Mouse (Mus musculus) MEL (cell line): ENCODE results near the gene Rps5. TPM values are rescaled to one million over a fixed set of nuclear protein-coding genes. Genes with fewer than 3 reads are reported as not detected.

Experiments used
- DNase-seq: peaks from one replicate; pipeline ENCODE4 v3.0.0; 2011; ENCODE audit warnings: low read depth, low spot score
- H3K27ac ChIP-seq: 2 replicates; pipeline ENCODE4 v1.5.1; 2012; ENCODE audit warnings: low read depth, mild to moderate bottlenecking, control low read depth, low read length, moderate library complexity; ENCODE audit not compliant: control insufficient read depth
- H3K27me3 ChIP-seq, 2 experiments: fragments of 150-350 bp in 1 of 2; sonication (generic) in 1 of 2; 2 replicates each; pipeline ENCODE4 v1.6.1; 2012; ENCODE audit warnings: low read length in 2 of 2, mild to moderate bottlenecking in 2 of 2, improper control_type of control experiment in 1 of 2, moderate library complexity in 1 of 2; ENCODE audit not compliant: insufficient read depth in 2 of 2, control insufficient read depth in 1 of 2
- H3K36me3 ChIP-seq, 2 experiments: 2 replicates each; pipeline ENCODE4 v1.6.1; 2012 to 2014; ENCODE audit warnings: low read length in 2 of 2, improper control_type of control experiment in 1 of 2, inconsistent platforms in 1 of 2, mild to moderate bottlenecking in 1 of 2; ENCODE audit not compliant: insufficient read depth in 2 of 2, control insufficient read depth in 1 of 2
- H3K4me1 ChIP-seq, 2 experiments: fragments of 150-350 bp in 1 of 2; sonication (generic) in 1 of 2; 2 replicates each; pipeline ENCODE4 v1.6.1; 2012; ENCODE audit warnings: low read length in 2 of 2, improper control_type of control experiment in 1 of 2, mild to moderate bottlenecking in 1 of 2; ENCODE audit not compliant: insufficient read depth in 2 of 2, control insufficient read depth in 1 of 2
- H3K4me3 ChIP-seq, 2 experiments: fragments of 150-350 bp in 1 of 2; sonication (generic) in 1 of 2; 2 replicates each; pipeline ENCODE4 v1.5.1; 2012; ENCODE audit warnings: low read depth in 2 of 2, low read length in 2 of 2, mild to moderate bottlenecking in 2 of 2, moderate library complexity in 2 of 2, control low read depth in 1 of 2, improper control_type of control experiment in 1 of 2; ENCODE audit not compliant: control insufficient read depth in 1 of 2, insufficient read depth in 1 of 2
- H3K79me2 ChIP-seq: 2 replicates; pipeline ENCODE4 v1.6.1; 2012; ENCODE audit warnings: mild to moderate bottlenecking, low read length, moderate library complexity; ENCODE audit not compliant: control insufficient read depth, poor library complexity, insufficient read depth
- H3K9ac ChIP-seq: 2 replicates; pipeline ENCODE4 v1.6.1; 2012; ENCODE audit warnings: low read depth, mild to moderate bottlenecking, control low read depth, low read length, moderate library complexity; ENCODE audit not compliant: control insufficient read depth, poor library complexity, severe bottlenecking
- H3K9me3 ChIP-seq: fragments of 150-350 bp; sonication (generic); replicated peaks from 2 replicates; pipeline ENCODE4 v1.6.1; 2012; ENCODE audit warnings: mild to moderate bottlenecking, low read length, improper control_type of control experiment, moderate library complexity; ENCODE audit not compliant: insufficient read depth
- BHLHE40 ChIP-seq: IDR thresholded peaks from 2 replicates; pipeline ENCODE4 v1.6.1; 2012; ENCODE audit warnings: low read depth, mild to moderate bottlenecking, inconsistent platforms, low read length, improper control_type of control experiment, borderline replicate concordance
- CHD1 ChIP-seq: IDR thresholded peaks from 2 replicates; pipeline ENCODE4 v1.6.1; 2012; ENCODE audit warnings: low read depth, mild to moderate bottlenecking, inconsistent platforms, low read length, improper control_type of control experiment
- CHD2 ChIP-seq: IDR thresholded peaks from 2 replicates; pipeline ENCODE4 v1.6.1; 2011; ENCODE audit warnings: low read length, improper control_type of control experiment
- CTCF ChIP-seq, 3 experiments: IDR thresholded peaks in 2 of 3; conservative IDR thresholded peaks in 1 of 3; 2 replicates each; pipeline ENCODE4 v1.5.1; 2011 to 2012; ENCODE audit warnings: low read length in 3 of 3, low read depth in 2 of 3, mild to moderate bottlenecking in 2 of 3, improper control_type of control experiment in 1 of 3, inconsistent platforms in 1 of 3, mixed read lengths in 1 of 3, moderate library complexity in 1 of 3; ENCODE audit not compliant: control insufficient read depth in 1 of 3, insufficient read depth in 1 of 3, poor library complexity in 1 of 3, severe bottlenecking in 1 of 3
- E2F4 ChIP-seq: IDR thresholded peaks from 2 replicates; pipeline ENCODE4 v1.6.1; 2011; ENCODE audit warnings: low read depth, low read length, improper control_type of control experiment, borderline replicate concordance
- ELF1 ChIP-seq: IDR thresholded peaks from 2 replicates; pipeline ENCODE4 v1.6.1; 2014; ENCODE audit warnings: low read depth, mild to moderate bottlenecking, inconsistent platforms, low read length, improper control_type of control experiment, moderate library complexity
- EP300 ChIP-seq, 2 experiments: IDR thresholded peaks; 2 replicates each; pipeline ENCODE4 v1.6.1; 2011; ENCODE audit warnings: improper control_type of control experiment in 2 of 2, low read length in 2 of 2, low read depth in 1 of 2, mild to moderate bottlenecking in 1 of 2
- GABPA ChIP-seq: IDR thresholded peaks from 2 replicates; pipeline ENCODE4 v1.6.1; 2012; ENCODE audit warnings: low read depth, mild to moderate bottlenecking, inconsistent platforms, low read length, improper control_type of control experiment, moderate library complexity
- GATA1 ChIP-seq: IDR thresholded peaks from 2 replicates; pipeline ENCODE4 v1.6.1; 2011; ENCODE audit warnings: low read depth, low read length, improper control_type of control experiment
- HCFC1 ChIP-seq: IDR thresholded peaks from 2 replicates; pipeline ENCODE4 v1.6.1; 2012; ENCODE audit warnings: low read depth, mild to moderate bottlenecking, inconsistent platforms, low read length, improper control_type of control experiment, moderate library complexity
- JUND ChIP-seq: IDR thresholded peaks from 2 replicates; pipeline ENCODE4 v1.6.1; 2011; ENCODE audit warnings: low read depth, mild to moderate bottlenecking, improper control_type of control experiment, low read length
- KAT2A ChIP-seq: conservative IDR thresholded peaks from 2 replicates; pipeline ENCODE4 v1.6.1; 2012; ENCODE audit warnings: low read depth, low read length, improper control_type of control experiment, inconsistent platforms
- MAFK ChIP-seq: IDR thresholded peaks from 2 replicates; pipeline ENCODE4 v1.6.1; 2011; ENCODE audit warnings: low read depth, mild to moderate bottlenecking, low read length, improper control_type of control experiment, borderline replicate concordance
- MAX ChIP-seq: IDR thresholded peaks from 2 replicates; pipeline ENCODE4 v1.6.1; 2011; ENCODE audit warnings: low read length, improper control_type of control experiment
- MAZ ChIP-seq: IDR thresholded peaks from 2 replicates; pipeline ENCODE4 v1.6.1; 2012; ENCODE audit warnings: low read depth, mild to moderate bottlenecking, inconsistent platforms, low read length, improper control_type of control experiment
- MEF2A ChIP-seq: IDR thresholded peaks from 2 replicates; pipeline ENCODE4 v1.6.1; 2014; ENCODE audit warnings: low read depth, mild to moderate bottlenecking, inconsistent platforms, low read length, improper control_type of control experiment; ENCODE audit not compliant: poor library complexity, insufficient replicate concordance, severe bottlenecking; ENCODE audit errors: extremely low read depth
- MXI1 ChIP-seq: IDR thresholded peaks from 2 replicates; pipeline ENCODE4 v1.6.1; 2011; ENCODE audit warnings: mild to moderate bottlenecking, low read depth, low read length, improper control_type of control experiment
- MYB ChIP-seq: IDR thresholded peaks from 2 replicates; pipeline ENCODE4 v1.6.1; 2011; ENCODE audit warnings: mild to moderate bottlenecking, low read depth, low read length, improper control_type of control experiment
- MYC ChIP-seq: IDR thresholded peaks from 2 replicates; pipeline ENCODE4 v1.6.1; 2011; ENCODE audit warnings: low read depth, mild to moderate bottlenecking, low read length, improper control_type of control experiment, moderate library complexity
- NELFE ChIP-seq: IDR thresholded peaks from 2 replicates; pipeline ENCODE4 v1.6.1; 2011; ENCODE audit warnings: low read depth, low read length, improper control_type of control experiment
- NRF1 ChIP-seq: IDR thresholded peaks from 2 replicates; pipeline ENCODE4 v1.6.1; 2014; ENCODE audit warnings: low read depth, mild to moderate bottlenecking, inconsistent platforms, low read length, improper control_type of control experiment, moderate library complexity; ENCODE audit not compliant: poor library complexity, insufficient read depth, severe bottlenecking
- POLR2A ChIP-seq, 2 experiments: IDR thresholded peaks; 2 replicates each; pipeline ENCODE4 v1.6.1; 2011 to 2012; ENCODE audit warnings: low read length in 2 of 2, mild to moderate bottlenecking in 2 of 2, control low read depth in 1 of 2, improper control_type of control experiment in 1 of 2, low read depth in 1 of 2, moderate library complexity in 1 of 2; ENCODE audit not compliant: control insufficient read depth in 1 of 2, insufficient read depth in 1 of 2, poor library complexity in 1 of 2
- POLR2AphosphoS2 ChIP-seq: IDR thresholded peaks from 2 replicates; pipeline ENCODE4 v1.6.1; 2011; ENCODE audit warnings: low read length, improper control_type of control experiment
- POLR2AphosphoS5 ChIP-seq: IDR thresholded peaks from 2 replicates; pipeline ENCODE4 v1.6.1; 2012; ENCODE audit warnings: low read depth, borderline replicate concordance, mild to moderate bottlenecking, inconsistent platforms, low read length, moderate library complexity, mixed read lengths
- RAD21 ChIP-seq: IDR thresholded peaks from 2 replicates; pipeline ENCODE4 v1.6.1; 2011; ENCODE audit warnings: mild to moderate bottlenecking, low read depth, low read length, improper control_type of control experiment
- RCOR1 ChIP-seq: IDR thresholded peaks from 2 replicates; pipeline ENCODE4 v1.6.1; 2012; ENCODE audit warnings: low read depth, mild to moderate bottlenecking, inconsistent platforms, low read length, improper control_type of control experiment
- SIN3A ChIP-seq: IDR thresholded peaks from 2 replicates; pipeline ENCODE4 v1.6.1; 2012; ENCODE audit warnings: low read length, improper control_type of control experiment, inconsistent platforms
- SMC3 ChIP-seq: IDR thresholded peaks from 2 replicates; pipeline ENCODE4 v1.6.1; 2011; ENCODE audit warnings: low read depth, low read length, improper control_type of control experiment
- TAL1 ChIP-seq: IDR thresholded peaks from 2 replicates; pipeline ENCODE4 v1.6.1; 2012; ENCODE audit warnings: mild to moderate bottlenecking, inconsistent platforms, low read length, moderate library complexity, mixed read lengths
- TBP ChIP-seq: IDR thresholded peaks from 2 replicates; pipeline ENCODE4 v1.8.0; 2011; ENCODE audit warnings: low read depth, low read length, improper control_type of control experiment
- TCF12 ChIP-seq: IDR thresholded peaks from 2 replicates; pipeline ENCODE4 v1.6.1; 2014; ENCODE audit warnings: low read depth, mild to moderate bottlenecking, inconsistent platforms, low read length, improper control_type of control experiment, moderate library complexity
- UBTF ChIP-seq: IDR thresholded peaks from 2 replicates; pipeline ENCODE4 v1.6.1; 2012; ENCODE audit warnings: low read depth, mild to moderate bottlenecking, inconsistent platforms, low read length, improper control_type of control experiment, moderate library complexity, borderline replicate concordance; ENCODE audit not compliant: insufficient read depth
- ZC3H11A ChIP-seq: IDR thresholded peaks from 2 replicates; pipeline ENCODE4 v1.6.1; 2012; ENCODE audit warnings: low read depth, mild to moderate bottlenecking, inconsistent platforms, low read length, improper control_type of control experiment
- ZKSCAN1 ChIP-seq: IDR thresholded peaks from 2 replicates; pipeline ENCODE4 v1.6.1; 2012; ENCODE audit warnings: low read depth, mild to moderate bottlenecking, inconsistent platforms, low read length, improper control_type of control experiment, moderate library complexity
- ZNF384 ChIP-seq: IDR thresholded peaks from 2 replicates; pipeline ENCODE4 v1.6.1; 2012; ENCODE audit warnings: low read depth, mild to moderate bottlenecking, inconsistent platforms, low read length, improper control_type of control experiment
- polyA plus RNA-seq, 2 experiments: library from polyadenylated mRNA; stranded (reverse) in 1 of 2; unstranded in 1 of 2; fragments of >175 nt in 1 of 2; fragments of >200 nt in 1 of 2; gene quantifications; 2 replicates each; pipeline versions ENCODE4 v1.2.1 to v1.2.4; 2012; ENCODE audit warnings: low replicate concordance in 2 of 2, low read depth in 1 of 2; ENCODE audit not compliant: insufficient read length in 2 of 2, insufficient read depth in 1 of 2, missing spikeins in 1 of 2
- total RNA-seq: library from RNA; depleted of rRNA; stranded (reverse); fragments of 300-350 nt; gene quantifications from 2 replicates; pipeline ENCODE4 v1.2.3, GENCODE M21; 2012; rRNA removed

Rps5 gene
- total RNA-seq (3,873 and 4,196 TPM in 2 replicates), polyA plus RNA-seq (1,000 to 10,000 TPM in 1 of 2 experiments, 100 to 1,000 TPM in 1; 960 to 2,915 TPM)

- Histone ChIP-seq H3K27ac (peak within 1 kb of the TSS; percentile 96), H3K9ac (peak within 1 kb of the TSS; percentile 98), H3K27me3 (no peaks in the 10 kb centered on the region), H3K9me3 (no peaks in the 10 kb centered on the region), H3K79me2 (peaks cover 28% of the 10 kb centered on the region), H3K36me3 (peaks cover 14 to 18% of the 10 kb centered on the region in 2 experiments), H3K4me3 (peak within 1 kb of the TSS; percentile 74 to 90), H3K4me1 (peaks cover 0 to 10% of the 10 kb centered on the region in 2 experiments; a peak in 1 of 4 replicates)
- DNase-seq, result peak; percentile 99
- TF ChIP-seq HCFC1 (peak; percentile 94), POLR2A (IDR thresholded peaks at IDR 0.05; ENCODE audit: control insufficient read depth in 1 of 2, insufficient read depth in 1 of 2, low read depth in 1 of 2, low read length in 2 of 2, poor library complexity in 1 of 2) (peak; percentile 64 to 89), MYB (no peak), MEF2A (no peak), POLR2AphosphoS5 (peak; percentile 57; the same call in 1 of the 2 replicates), NRF1 (peak; percentile 89), ZNF384 (peak; percentile 49; the same call in 1 of the 2 replicates), ZKSCAN1 (no peak), JUND (no peak), RAD21 (no peak), MAZ (peak; percentile 78), E2F4 (peak; percentile 88), BHLHE40 (no peak), MXI1 (peak; percentile 86), GABPA (no peak), MAFK (no peak), MAX (peak; percentile 90), CHD1 (no peak), CTCF (IDR thresholded peaks at IDR 0.05 in 2 of 3, conservative IDR thresholded peaks at IDR 0.05 in 1 of 3; ENCODE audit: control insufficient read depth in 1 of 3, insufficient read depth in 1 of 3, low read depth in 2 of 3, low read length in 3 of 3, poor library complexity in 1 of 3, severe bottlenecking in 1 of 3) (peak; percentile 22 to 59 (median 34); a peak in 5 of 6 replicates), RCOR1 (0 out of 2 replicates have a peak, but pooled peaks have one; percentile 15), CHD2 (peak; percentile 80; the same call in 1 of the 2 replicates), TCF12 (no peak; the same call in 1 of the 2 replicates), SIN3A (peak; percentile 82), TAL1 (no peak), MYC (peak; percentile 97), TBP (peak; percentile 99), GATA1 (peak; percentile 10; the same call in 1 of the 2 replicates), POLR2AphosphoS2 (peak; percentile 95), ELF1 (peak; percentile 87), SMC3 (no peak), NELFE (peak; percentile 98), EP300 (IDR thresholded peaks at IDR 0.05; ENCODE audit: low read depth in 1 of 2, low read length in 2 of 2) (no peak; a peak in 1 of 4 replicates), ZC3H11A (no peak), UBTF (no peak), KAT2A (peak; percentile 99)
Measured at GRCm38 (mm10) chr7:12921705-12922465, at the start of gene Rps5. Rps5 (plus strand) TSS chr7:12922290.
